Mouse (Mus musculus) embryo, embryonic 10.5 days (tissue): ENCODE measurements around the gene Mgat4c.
A peak's percentile ranks its signal among the peaks of the same experiment; 100 is the strongest.

Experiments
- DNase-seq: peaks from one replicate; pipeline ENCODE4 v3.0.0-alpha.2; 2015; ENCODE audit warnings: low spot score

Mgat4c gene

DNA sequence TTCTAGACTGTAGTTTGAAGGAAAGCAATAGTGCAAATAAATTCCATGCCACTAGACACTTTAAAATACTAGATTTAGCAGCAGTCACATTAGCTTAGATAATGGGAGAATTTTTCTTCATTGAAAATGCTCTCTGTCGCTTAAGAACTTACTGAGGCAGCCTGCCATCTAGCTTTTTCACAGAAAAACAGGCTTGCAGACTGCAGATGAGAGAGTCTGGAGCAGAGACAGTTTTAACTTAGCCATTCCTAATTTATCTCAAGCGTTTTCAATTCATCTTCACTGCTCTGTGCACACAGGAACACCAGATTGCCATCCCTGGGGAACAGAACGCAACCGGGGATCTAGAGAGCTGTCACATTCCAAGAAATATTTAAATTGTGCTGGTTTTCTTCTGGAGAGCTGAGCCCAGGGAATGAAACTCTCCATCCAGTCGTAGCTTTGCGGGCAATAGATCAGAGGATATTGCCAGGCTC is at the start of gene Mgat4c:
TSS of gene Mgat4c (plus strand) at position 51 of the 476 bp plus-strand sequence.
- no peak for DNase-seq

DNA sequence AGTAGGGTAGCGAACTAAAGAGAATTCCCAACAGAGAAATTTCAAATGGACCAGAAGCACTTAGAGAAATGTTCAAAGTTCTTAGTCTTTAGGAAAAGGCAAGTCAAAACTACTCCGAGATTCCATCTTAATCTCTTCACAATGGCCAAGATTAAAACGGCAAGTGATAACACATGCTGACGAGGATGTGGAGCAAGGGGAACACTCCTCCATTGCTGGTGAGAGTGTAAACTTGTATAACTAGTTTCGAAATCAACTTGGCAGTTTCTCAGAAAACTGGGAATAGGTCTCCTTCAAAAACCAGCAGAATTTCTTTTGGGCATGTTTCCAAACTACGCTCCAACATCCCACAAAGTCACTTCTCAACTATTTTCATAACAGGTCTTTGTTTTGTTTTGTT is 46.0 kb upstream of the Mgat4c start:
- DNase-seq = no peak

GRCm38 (mm10) chr10:101641048-101641447 is 40.2 kb upstream of the Mgat4c start:
- DNase-seq = no peak

GRCm38 (mm10) chr10:101681914-101682313 is 627 bp downstream of the Mgat4c start:
- no peak for DNase-seq

DNA sequence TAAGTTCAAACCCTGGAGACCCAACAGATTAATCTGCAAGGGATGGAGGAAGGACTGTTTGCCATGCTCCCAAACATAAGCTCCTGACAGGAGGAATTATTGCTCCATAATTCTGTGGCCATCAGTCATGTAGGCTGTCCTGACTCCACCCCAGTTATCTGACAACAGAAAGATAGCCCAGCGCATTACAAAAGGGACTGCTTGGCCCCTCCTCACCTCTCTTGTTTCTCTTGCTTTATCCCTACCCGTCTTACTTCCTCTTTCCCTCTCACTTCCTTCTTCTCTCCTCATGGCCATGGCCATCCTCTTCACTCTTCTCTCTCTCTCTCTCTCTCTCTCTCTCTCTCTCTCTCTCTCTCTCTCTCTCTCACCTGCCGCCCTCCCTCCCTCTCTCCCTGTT is 80.5 kb downstream of the Mgat4c start:
- no peak for DNase-seq

- no peak for DNase-seq
Measured at GRCm38 (mm10) chr10:101770688-101771087, 89.4 kb downstream of the Mgat4c start.

DNA sequence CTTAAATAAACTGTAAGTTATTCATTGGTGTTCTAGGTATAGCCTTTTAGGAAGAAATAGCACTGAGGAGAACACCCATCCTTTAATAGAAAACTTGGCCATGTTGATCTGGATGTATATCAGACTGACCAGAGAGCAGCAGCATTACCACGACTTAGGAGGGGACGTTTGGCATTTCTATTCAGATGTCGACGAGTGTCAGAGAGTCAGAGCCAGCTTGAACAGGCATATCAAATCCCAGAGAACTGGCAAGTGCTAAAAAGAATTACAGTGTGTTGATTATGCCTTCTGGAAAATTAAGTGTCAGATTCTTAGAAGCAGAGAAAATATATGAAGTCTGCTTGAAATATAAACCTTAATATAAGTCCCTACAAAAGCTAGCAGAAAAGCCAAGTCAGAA is 89.9 kb downstream of the Mgat4c start:
- no peak for DNase-seq

- peak; percentile 19 for DNase-seq
Measured at GRCm38 (mm10) chr10:101783161-101783744, 102.0 kb downstream of the Mgat4c start.

DNA sequence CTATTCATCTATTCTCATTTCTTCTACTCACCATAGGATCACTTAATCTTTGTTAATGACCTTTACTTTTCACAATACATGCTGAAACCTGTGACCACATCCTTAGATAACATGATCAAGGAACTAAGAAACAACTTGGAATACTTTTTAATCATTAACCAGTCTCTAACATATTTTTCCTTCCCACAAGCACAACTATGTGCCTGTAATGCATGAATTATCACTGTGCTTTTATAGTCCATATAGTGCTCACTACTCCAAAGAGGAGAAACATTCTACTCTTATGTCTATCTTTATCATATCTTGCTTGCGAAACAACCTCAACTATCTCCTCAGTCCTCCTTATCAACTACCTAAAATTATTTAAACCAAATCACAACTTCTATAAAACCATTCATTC is 114.2 kb downstream of the Mgat4c start:
- no peak for DNase-seq

- DNase-seq = peak; percentile 5
Measured at GRCm38 (mm10) chr10:101798831-101799474, 117.7 kb downstream of the Mgat4c start.

- DNase-seq = no peak
Measured at GRCm38 (mm10) chr10:101808768-101809167, 127.5 kb downstream of the Mgat4c start.

GRCm38 (mm10) chr10:101816902-101817301 is 135.6 kb downstream of the Mgat4c start:
- DNase-seq = no peak

DNA sequence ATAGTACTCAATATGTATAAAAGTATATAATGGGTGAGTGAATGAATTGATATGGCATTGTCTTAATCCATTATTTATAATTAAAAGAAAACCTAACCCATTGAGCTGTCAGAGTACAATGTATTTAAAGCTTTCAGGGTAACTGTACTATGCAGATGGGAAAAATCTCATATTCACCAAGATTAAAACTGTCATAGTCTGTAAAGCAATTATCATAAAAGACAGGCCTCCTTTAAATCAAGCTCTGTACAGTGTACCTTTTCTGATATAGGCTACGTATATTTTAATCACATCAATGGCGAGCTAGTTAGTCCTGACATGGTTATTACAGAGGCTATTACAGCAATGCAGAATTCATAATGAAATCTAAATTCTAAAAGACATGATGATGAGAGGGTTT is 146.7 kb downstream of the Mgat4c start:
- DNase-seq = no peak

DNA sequence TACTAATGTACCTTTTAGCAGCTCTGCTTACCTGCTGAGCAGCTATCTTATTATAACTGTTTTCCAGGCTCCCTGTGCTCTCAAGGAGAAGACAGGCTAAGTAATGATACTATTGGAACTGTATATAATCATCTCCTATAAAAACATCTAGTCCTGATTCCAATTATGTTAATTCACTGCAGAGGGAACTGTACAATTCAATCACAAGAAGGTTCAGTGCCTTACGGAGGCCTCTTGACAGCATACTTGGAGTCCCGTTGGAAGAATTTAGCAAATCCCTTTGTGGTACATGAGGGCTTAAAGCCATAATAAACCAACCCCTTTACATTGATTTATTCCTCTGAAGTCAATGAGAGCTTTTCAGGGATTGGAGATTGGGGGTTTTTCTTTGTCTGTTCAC is 174.8 kb downstream of the Mgat4c start:
- no peak for DNase-seq

DNA sequence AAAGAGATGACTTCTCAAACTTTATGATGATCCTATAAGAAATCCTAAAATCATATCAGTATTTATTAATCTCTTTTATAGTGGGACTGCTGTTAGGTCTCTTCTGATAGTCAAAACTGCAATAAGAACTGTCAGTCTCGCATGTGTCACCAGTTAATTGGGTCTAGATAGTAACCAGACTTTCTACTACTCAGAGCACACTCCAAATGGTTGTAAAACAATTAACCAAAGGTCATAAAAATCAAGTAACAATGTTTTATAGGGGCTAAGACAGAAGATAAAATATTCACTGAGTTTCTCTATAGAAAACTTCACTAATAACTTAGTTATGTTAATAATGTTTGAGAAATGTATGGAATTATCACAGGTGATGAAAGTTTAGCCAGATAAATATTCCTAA is 208.6 kb downstream of the Mgat4c start:
- no peak for DNase-seq

- DNase-seq = no peak
Measured at GRCm38 (mm10) chr10:101917328-101917814, 236.1 kb downstream of the Mgat4c start.

- no peak for DNase-seq
Measured at GRCm38 (mm10) chr10:101997612-101998011, 316.3 kb downstream of the Mgat4c start.

DNA sequence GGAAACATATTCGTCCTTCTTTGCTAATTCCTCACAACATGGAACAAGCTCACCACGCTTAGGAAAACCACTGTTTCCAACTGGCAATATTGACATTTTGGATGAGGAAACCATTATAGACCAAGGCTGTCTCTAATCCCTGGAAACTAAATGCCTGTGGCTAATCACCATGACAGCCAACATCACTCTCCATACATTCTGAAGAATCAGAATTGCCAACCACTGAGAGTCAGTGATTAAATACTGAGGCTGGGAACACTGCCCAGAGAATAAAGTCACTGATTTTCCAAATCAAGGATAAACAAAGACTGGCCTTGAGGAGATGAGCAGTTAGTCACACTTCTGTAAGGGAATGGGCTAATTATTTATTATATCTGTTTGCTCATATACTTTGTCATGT is 361.2 kb downstream of the Mgat4c start:
- peak; percentile 4 for DNase-seq

GRCm38 (mm10) chr10:102056218-102056617 is 374.9 kb downstream of the Mgat4c start:
- DNase-seq = no peak

GRCm38 (mm10) chr10:102056975-102057565 is 375.8 kb downstream of the Mgat4c start:
- peak; percentile 23 for DNase-seq

DNA sequence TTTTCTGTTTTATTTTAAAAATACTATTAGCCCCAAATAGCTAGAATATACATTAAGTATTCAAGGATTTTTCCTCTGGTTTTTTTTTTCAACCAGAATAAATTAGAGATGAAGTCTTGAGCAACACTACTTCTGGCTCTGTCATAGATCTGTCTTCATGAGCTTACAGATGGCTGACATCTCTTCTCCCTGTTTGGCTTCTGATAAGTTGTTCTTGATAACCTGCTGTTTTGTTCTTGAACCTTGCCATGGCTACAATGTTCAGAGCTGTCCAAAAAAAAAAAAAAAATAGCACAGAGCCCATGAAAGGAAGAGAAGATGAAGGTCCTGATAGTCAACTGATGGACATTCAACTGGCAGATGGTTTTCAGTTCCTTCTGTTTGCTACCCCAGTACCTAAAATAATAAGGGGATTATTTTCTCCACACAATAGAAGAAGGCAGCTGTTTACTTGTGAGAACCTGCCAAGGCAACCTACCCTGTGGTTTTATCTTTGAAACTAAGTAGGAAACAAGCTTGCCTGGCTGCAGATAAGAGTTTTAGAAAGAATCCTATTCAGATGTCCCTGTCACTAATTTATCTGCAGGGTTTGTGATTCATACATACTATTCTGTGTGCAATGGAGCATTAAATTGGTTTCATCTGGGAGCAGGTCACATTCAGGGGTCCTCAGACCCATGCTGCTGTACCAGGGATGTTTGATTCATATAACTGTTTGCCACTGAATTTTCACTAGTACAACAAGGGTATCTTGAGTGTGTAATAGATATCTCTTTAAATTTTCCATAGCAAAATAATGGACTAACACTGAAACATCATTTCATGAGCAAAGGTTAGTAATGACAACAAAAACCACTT is 393.5 kb downstream of the Mgat4c start:
- DNase-seq = peak; percentile 10

GRCm38 (mm10) chr10:102123153-102123552 is 441.9 kb downstream of the Mgat4c start:
- DNase-seq = no peak
